Mouse (Mus musculus) right cerebral cortex, adult 18-20 months (tissue): ENCODE results near the gene Clpx.
"Not testable (repeated sequence)": the region's sequence is repeated elsewhere in the genome, so short reads cannot be mapped to it uniquely, and the experiment has no call there.

Experiments
- DNase-seq: peaks from one replicate; pipeline ENCODE4 v3.0.0; 2022; ENCODE audit warnings: mixed read lengths

Gene Clpx

GRCm38 (mm10) chr9:65293973-65294715 lies at the start of gene Clpx:
Gene Clpx (plus strand): TSS chr9:65294260.
- DNase-seq: peak; percentile 98

DNA sequence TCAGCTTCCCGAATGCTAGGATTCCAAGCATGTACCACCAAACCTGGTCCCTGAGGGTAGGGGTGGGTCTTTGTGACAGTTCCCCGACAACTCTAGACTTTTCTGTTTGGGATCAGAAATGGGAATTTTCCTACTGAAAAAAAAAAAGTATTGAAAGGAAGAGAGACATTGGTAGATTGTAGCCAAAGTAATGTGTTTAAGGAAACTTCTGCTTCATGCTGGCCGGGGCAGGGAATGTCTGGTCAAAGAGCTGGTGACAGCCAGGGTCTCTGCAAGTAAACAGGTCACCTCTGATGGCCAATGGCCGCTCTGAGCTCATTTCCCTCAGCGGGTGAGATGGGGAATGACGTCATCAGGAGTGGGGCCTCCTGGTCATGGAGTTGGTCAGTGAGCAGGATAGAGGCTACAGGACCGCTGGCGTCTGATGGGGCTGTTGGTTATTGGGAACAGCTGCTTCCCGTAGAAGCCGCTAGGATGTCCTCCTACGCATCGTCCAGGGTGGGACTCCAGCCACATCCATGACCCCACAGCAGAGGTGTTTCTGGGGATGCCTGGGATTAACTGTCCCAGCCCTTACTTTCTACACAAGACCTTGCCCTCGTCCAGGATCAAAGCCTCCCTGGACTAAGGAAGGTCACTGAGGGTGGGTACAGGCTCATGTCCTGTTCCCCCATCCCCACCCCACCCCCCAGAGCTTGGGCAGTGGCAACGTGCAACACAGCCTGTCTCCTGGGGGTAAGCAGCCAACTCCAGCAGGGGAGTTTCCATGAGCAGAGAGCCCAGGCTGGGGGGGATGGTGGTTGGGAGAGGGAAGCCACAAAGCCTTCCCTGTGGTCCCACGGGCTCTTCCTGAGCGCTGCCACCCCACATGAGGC lies 46.3 kb upstream of the Clpx start:
- no peak for DNase-seq

GRCm38 (mm10) chr9:65248377-65248690 lies 45.7 kb upstream of the Clpx start:
- no peak for DNase-seq

DNA sequence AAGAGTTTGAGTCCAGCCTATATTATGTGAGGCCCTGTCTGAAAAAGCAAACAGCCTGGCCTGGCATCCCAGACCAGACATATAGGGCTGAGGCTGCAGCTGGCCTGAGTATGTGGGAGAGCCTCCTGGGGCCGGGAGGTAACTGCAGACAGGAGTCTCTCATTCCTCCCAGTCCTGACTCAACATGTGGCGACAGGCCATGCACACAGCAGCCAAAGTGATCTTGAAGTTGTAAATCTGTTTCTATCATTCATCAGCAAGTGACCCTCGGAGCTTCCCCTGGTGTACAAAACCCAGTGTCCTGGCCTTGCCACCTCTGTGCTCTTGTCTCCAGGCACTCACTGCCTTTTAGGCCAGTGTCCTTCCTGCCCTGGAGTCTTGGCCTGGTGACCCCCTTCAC lies 42.0 kb upstream of the Clpx start:
- no peak for DNase-seq

DNA sequence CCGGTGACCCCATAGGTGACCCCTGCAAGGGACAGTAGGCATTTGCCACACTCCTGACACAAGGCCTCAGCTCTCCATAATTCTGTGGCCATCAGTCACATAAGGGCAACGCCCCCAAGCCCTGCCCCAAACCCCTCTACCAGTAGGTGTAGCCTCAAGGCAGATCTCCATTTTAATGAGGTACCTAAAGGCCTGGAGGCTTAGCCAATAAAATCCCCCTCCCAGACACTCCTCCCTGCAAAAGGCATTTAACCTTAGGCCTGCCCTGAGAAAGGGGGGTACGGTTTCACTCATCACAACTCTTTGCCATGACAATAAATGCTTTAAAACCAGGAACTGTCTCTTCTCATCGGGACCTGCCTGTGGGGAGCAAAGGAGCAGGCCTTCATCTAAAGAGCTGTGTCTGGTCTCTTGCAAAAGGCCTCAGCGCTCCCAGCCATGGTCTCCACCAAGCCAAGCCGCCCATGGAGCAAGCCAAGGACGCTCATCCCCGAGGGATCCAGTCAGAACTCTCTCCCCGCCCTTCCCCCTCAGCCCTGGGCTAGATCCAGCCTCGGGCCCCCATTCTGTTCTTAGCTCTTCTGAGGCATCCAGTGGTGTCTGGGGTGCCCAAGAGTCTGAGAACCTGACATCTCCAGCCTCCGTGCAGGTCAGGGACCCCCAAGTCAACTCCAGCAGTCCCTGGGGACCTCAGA lies 38.0 kb upstream of the Clpx start:
- DNase-seq: no peak

DNA sequence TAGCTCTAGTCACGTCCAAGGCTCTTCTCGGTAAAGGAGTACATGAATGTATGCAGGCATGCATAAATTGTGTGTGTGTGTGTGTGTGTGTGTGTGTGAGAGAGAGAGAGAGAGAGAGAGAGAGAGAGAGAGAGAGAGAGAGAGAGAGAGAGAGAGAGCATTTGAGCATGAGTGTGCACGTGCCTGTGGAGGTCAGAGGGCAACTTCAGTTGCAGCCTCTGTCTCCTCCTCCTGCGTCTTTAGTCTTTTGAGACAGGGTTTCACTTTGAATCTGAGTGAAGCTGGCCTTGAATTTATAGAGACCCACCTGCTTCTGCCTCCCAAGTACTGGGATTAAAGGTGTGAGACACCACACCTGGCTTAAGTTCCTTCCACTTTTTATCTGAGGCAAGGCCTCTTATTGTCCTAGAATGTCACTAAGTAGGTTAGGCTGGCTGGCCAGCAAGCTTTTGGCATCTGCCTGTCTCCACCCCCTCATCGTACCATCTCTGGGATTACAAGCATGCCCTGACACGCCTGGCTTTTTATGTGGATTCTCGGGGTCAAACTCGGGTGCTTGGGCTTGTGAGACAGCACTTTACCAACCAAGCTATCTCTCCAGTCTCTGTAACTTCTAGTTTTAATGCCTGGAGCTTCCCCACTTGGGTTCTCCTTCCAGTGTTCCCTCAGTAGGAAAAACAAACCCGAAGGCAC lies 36.7 kb upstream of the Clpx start:
- DNase-seq: no peak

DNA sequence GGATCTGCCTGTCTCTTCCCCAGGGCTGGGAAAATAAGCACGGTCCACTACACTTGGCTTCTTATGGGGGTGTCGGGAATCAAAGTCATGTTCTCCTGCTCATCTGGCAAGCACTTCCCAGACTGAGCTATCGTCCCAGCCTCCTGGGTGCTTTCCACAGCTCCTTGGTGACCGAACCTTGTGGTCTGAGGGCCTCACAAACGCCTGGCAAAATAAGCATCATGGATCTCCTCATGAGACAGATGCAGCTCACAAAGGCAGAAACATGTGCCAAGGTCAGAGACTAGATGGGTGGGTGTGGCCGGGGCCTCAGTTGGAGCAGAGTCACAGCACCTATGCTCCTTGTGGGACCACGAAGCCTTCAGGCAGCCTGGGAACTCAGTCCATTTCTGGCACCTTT lies 34.7 kb upstream of the Clpx start:
- DNase-seq: no peak

- no peak for DNase-seq
Measured at GRCm38 (mm10) chr9:65261591-65262230, 32.3 kb upstream of the Clpx start.

- no peak for DNase-seq
Measured at GRCm38 (mm10) chr9:65262641-65263120, 31.4 kb upstream of the Clpx start.

GRCm38 (mm10) chr9:65264959-65265358 lies 29.1 kb upstream of the Clpx start, which contains the start of gene Cilp:
Gene Cilp (plus strand): TSS chr9:65265180.
- no peak for DNase-seq

DNA sequence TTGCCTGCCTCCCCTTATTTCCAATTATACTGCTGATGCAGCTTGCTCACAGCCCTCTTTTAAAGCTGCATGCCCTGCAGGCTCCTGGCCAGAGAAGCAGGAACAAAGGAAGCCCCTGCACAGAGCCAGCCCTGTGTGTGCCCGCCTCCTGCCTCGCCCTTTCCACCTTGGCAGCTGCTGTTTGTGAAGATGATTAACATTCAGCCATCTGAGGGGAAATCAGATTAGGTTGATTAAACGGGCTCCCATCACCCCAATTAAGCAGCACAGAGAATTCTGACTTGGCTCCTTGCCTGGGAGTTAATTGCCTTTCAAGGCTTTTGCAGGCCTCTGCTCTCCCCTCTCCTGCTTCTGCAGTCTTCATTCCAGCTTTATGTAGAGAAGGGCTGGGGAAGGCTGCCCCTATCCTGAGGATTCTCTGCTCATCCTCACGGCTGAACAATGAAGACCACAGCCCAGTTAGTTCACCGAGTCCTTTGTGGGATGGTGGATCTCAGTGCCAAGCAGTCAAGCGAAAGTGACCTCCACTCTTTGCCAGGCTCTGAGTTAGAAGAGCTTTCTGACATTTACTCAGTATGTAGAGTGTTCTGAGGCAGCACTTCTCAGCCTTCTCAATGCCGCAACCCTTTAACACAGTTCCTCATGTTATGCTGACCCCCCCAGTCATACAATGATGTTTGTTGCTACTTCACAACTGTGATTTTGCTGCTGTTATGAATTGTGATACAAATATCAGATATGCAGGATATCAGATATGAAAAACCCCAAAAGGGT lies 26.1 kb upstream of the Clpx start:
- DNase-seq: peak; percentile 28

DNA sequence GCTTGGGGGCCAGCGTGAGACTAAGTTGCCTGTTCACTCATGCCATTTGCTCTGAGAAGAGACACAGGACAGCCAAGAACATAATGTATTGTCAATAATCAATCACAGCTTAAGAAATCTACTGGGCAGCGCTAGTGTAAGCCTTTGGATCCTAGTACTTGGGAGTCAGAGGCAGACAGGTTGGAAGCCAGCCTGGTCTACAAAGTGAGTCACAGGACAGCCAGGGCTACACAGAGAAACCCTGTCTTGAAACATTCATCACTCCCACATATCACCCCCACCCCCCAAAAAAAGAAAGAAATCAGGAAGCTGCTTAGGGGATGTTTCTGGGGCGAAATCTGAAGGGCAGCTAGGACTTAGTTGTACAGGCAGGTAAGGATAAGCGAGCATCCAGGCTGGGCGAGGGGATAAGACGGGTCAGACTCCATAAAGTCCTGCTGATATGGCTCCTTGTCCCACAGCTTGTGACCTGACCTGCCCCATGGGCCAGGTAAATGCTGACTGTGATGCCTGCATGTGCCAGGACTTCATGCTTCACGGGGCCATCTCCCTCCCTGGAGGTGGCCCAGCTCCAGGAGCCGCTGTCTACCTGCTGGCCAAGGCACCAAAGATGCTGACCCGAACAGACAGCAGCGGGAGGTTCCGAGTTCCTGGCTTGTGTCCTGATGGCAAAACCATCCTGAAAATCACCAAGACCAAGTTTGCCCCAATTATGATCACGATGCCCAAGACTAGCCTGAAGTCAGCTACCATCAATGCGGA lies 20.8 kb upstream of the Clpx start:
- DNase-seq: no peak

- no peak for DNase-seq
Measured at GRCm38 (mm10) chr9:65273873-65274272, 20.2 kb upstream of the Clpx start.

GRCm38 (mm10) chr9:65274851-65275250 lies 19.2 kb upstream of the Clpx start:
- DNase-seq: not testable (repeated sequence)

- DNase-seq: no peak
Measured at GRCm38 (mm10) chr9:65275810-65276530, 18.1 kb upstream of the Clpx start.

DNA sequence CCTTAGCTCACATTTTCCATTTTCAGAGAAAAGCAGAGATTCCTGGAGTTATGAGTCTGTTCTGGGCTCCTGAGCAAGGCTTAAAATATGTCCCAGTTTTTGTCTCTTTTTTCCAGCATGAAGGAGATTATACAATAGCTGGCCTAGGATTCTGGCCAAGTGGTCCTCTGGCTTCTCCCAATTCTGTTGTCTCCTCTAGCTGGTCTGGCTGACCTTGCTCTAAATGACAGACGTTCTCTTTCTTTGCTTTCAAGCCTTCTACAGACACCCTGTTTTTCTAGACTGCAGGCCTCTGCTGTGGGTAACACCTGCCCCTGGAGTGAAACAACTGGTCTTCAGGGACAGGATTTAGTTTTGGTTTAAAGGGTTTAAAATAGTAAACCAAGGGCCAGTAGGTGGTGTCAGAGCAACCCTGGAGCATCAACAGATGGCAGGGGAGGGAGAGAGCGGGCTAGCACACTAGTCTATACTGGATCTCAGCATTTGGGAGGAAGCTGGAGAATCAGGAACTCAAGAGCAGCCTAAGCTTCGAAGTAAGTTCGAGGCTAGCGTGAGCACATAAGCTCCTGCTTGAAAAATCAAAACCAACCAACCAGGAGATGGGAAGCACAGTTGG lies 12.4 kb upstream of the Clpx start:
- peak; percentile 15 for DNase-seq

- DNase-seq: peak; percentile 40
Measured at GRCm38 (mm10) chr9:65283301-65283700, 10.8 kb upstream of the Clpx start.

- DNase-seq: not testable (repeated sequence)
Measured at GRCm38 (mm10) chr9:65288252-65288651, 5.8 kb upstream of the Clpx start.

GRCm38 (mm10) chr9:65289988-65290387 lies 4.1 kb upstream of the Clpx start:
- DNase-seq: no peak
